Mouse (Mus musculus): ENCODE measurements around the gene Ttc39b.

Gene Ttc39b

DNA sequence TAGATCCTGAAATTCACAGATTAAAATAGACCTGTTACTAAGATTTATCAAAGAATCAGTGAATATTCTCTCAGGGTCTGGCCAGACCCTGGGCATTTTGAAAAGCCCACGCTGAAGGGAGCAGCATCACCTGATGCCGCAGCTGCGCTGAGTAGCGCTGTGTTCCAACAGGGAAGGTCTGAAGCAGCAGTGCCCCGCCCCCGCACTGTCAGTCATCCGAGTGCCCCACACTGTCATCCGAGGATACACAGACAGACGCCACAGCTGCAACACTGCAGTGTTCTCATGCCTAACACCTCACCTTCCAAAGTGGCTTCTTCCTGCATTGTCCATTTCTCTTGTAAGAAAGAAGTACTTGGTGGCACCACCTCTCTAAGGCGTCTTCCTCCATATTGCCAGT, 96.0 kb downstream of the Ttc39b start:
- DNase-seq = no peak

- DNase-seq = peak; percentile 5 to 42
Measured at GRCm38 (mm10) chr4:83225633-83226360, 98.3 kb downstream of the Ttc39b start.

DNA sequence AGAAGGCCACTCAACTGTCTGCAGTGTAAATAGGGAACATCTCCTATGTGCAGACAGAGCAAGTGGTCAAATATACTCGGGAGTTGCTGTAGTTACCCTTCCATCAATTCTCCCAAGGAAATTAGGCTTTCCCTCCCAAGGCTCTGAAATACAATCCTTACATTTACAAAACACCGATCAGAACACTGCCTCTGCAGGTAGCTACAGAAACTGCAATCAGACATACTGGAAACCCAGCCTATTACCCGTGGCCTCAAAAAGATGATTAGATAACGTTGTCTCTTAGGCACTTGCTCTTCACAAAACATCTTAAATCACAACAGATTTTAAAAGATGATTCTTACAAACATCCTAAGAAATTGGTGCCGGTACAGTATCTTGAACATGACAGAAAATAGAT, 99.8 kb downstream of the Ttc39b start:
- DNase-seq = peak in 1 of 2 experiments; percentile 17

DNA sequence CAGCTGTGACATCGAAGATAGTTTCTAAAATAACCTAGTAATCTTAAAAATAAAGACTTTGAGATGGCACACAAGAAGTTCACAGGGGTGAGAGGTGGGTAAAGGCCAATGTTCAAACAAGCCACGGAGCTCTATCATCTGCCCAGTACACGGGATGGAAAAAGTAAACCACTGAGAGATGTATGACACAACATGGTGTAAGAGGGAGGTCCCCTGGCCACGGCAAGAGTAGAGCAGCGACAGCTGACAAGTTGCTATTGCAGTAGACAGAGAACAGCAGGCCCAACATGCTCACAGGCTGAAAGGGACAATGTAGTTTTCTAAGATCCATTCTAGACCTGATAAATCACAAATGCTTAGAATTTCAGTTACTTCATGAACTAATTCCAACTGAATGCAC, 100.9 kb downstream of the Ttc39b start:
- DNase-seq = no peak

DNA sequence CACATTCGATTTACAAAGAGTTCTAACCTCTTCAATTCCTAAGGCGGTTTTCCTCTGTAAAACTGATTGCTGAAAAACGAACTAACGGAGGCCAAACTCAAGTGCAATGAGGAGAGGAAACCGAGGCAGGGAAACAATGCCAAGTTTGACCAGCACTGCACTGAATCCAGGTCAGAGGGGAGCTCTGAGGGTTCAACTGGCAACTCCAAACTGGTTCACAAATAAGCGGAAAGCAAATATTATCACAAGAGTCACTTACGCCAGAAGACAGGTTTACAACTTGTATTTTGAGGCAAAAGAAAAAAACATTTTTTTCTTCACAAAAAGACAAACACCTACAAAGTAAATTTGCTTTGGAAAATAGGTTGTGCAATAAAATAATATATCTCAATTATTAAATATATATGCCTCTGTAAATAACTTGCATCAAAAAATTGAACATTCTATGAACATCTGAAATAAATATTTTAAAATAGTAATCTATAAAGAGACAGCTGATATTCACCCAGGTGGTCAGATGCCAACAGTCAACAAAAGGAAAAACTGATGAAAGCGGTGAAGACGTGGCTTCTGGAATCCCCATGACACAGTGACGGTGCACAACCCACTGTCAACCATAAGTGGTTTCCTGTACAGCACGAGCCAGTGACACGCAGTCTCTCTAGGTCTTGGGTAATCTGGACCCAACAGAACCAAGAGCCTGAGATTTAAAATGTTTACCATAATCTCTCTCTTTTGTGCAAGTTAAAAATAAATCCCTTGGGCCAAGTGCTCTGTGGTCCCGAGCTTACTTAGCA, 103.1 kb downstream of the Ttc39b start:
- no peak for DNase-seq

- no peak for DNase-seq
Measured at GRCm38 (mm10) chr4:83219253-83219652, 104.8 kb downstream of the Ttc39b start.

DNA sequence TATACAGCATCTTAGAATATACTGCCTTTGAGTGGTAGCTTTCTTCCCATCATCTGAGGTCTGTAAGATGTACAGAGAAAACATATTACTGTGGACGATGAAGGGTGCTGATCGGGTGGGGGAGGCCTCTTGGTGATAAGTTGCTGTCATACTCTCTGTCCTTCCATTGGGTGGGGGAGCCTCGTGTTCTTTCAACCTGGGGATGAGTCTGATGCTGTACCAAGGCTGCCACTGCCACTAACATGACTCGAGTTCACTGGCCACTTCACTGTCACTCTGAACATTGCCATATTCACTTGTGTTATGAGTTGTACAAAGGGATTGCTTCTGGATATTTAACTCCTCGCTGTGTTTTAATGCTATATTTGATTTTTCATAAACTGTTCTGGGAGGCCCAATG, 106.9 kb downstream of the Ttc39b start:
- DNase-seq = no peak

GRCm38 (mm10) chr4:83216381-83216780, 107.7 kb downstream of the Ttc39b start:
- no peak for DNase-seq

DNA sequence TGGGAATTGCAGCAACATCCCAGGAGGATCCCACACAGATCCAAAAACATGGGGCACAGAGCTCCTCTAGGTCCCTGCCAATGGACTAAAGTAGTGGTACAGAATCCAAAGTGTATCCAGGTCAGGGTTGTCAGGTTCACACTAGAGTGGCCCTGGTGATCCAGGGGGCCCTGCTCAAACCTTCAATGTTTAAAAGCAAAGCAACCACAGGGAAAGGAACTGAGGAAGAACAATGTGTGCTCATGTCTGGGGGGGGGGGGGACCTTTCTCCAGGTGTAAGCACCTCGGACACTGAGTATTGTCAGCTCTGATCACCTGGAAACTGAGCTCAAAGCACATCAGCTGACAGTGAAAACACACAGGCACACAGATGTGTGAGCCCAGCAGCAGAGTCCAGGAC, 108.3 kb downstream of the Ttc39b start:
- no peak for DNase-seq

DNA sequence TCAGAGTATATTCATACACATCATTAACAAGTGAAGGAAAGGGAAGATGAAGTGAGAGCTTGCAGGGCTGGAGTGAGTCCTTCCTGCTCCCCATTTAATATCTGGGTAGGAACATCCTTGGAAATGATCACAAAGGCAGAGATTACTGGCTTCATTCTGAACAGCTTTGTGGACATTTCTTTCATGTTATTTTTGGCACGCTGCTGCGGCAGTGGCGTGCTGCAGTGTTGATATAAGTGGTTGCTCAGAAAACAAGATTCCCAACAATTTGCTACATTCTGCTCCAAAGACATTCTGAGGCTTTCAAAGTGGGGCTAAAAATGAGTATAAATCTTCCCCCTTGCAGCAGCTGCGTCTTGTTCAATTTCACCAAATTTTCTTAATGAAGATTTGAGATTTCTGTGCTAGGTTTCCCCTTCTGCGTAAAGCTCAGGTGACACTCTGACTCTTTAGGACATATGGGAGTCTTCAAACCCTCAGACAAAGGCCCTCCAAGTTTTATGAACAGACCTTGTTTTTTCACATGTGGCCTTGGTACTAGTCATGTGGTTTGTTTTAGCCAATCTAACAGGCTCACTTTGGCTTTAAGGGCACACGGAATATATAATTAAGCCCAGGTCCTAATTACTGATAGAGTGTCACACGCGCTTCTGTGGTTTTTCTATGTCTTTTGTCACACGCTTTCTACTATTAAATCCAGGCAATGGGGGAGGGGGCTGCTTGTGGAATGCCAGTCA, 109.1 kb downstream of the Ttc39b start:
- peak; percentile 11 to 54 for DNase-seq

DNA sequence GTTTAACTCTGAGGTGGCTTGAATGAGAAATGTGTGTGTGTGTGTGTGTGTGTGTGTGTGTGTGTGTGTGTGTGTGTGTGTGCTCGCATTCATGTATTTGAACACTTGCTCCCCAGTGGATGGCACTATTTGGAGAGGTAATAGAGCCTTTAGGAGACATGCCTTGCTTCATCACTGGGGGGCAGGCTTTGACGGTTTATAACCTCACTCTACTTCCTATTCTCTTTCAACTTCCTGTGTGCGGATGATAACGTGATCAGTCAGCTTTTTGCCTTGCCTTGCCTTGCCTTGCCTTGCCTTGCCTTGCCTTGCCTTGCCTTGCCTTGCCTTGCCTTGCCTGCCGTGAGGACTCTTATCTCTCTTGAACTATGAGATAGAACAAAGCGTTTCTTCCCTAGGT, 110.3 kb downstream of the Ttc39b start:
- no peak for DNase-seq

DNA sequence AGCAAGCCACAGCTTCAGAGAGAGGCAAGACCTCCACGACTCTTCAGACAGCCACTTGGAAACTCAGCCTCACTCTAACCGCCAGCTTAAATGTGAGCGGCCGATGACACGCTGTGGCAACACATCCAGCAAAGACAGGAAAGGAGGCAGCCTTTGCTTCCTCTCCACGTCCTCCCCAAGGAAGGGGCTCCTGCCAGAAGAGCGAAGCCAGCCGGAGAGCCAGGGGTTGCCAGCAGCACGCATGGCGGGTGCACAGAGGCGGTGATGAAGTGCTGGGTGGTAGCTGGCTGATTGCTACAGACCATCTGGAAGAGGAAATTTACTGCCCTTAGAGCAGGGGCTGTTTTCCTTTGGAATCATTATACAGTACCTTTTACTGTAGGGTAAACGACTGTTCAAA, 112.3 kb downstream of the Ttc39b start:
- no peak for DNase-seq

DNA sequence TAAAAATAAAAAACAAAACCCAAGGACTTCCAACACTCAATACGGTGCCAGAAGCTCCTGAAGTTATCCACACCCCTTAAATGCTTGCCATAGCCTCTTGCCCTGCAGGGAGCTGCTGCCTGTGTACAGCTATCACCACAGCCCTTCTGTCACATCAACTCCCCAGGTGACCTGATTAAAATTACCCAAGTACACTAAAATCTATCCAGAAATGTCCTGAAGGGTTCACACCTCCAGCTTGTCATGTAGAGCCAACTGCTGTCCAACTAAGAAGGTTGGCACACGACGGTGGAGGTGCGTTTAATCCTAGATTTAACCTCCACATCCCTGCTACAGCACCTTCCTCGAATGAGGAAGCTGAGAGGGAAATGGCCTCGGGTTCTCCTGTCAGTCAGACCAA, 113.6 kb downstream of the Ttc39b start:
- no peak for DNase-seq

DNA sequence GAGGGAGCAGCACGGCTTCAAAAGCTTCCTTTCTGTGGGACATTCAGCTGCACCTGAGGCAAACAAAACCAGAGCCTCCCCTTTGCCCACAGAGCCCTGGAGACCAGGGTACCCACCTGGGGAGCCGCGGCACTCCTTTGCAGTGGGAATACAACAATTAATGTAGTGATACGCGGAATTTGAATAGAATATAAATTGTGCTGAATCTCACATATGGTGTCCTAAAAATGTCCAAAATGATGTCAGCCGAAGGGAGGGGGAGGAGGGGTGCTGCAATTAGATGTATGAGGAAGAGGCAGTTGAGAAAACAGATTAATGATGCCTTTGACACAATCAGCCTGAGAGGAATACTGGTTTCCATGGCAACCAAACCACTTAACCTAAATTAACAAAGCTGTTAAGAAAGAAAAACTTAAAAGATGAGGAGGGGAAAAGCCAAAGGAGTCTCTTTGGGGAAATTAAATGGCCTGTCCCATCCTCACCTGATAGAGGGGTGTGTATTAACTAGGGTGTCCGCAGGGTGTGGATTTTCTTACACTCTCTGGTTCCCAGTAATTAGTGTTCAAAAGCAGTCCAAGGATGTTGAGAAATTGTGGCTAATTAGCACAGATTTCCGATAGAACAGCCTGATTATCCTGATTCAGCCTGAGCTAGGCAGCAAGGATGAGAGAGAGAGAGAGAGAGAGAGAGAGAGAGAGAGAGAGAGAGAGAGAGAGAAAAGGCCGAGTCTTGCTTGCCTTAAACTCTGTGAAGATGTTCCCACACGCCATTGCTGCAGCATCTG, 117.1 kb downstream of the Ttc39b start:
- DNase-seq = no peak

- DNase-seq = no peak
Measured at GRCm38 (mm10) chr4:83206416-83206802, 117.6 kb downstream of the Ttc39b start.

GRCm38 (mm10) chr4:83199391-83199790, 124.7 kb downstream of the Ttc39b start:
- no peak for DNase-seq

GRCm38 (mm10) chr4:83198123-83198522, 125.9 kb downstream of the Ttc39b start:
- DNase-seq = no peak

DNA sequence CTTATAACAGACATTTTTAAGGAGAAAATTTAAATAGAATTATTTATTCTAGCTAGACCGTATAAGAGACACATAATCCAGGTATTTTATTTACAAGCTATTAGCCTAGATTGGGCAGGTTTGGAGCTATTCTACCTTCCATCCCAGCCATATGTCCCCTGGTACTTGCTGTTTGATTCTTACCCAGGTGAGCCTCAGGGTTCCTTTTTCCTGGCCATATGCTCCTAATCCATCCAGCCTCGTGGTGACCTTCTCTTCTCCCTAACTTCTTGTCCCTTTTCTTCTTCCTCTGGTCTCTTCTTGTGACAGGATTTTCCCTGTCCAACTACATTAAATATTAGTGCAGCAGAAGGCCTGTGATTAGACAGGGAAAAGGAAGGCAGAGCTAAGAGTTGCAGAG, 134.3 kb downstream of the Ttc39b start:
- DNase-seq = no peak

DNA sequence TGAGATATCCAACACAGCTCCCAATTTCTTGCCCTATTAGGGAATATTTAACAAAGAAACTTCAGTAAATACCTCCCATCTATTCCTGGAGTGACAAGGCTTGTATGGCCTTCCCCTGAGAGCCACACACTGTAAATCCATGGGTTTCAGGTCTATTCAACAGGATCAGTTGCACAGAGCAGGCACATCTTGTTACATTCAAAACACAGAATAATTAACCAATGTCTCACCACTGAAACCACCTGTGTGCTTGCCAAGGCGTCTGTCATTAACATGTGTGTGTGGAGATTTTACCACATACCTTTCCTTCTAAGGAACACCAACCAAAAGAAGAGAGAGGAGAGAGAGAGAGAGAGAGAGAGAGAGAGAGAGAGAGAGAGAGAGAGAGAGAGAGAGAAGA, 136.7 kb downstream of the Ttc39b start:
- no peak for DNase-seq

GRCm38 (mm10) chr4:83186448-83186847, 137.6 kb downstream of the Ttc39b start:
- DNase-seq = no peak

GRCm38 (mm10) chr4:83183288-83183930, 140.6 kb downstream of the Ttc39b start:
- peak; percentile 45 to 56 for DNase-seq
